Mouse (Mus musculus) lung, postnatal 0 days (tissue): ENCODE data around the gene Wdr63.

Experiments
- CTCF ChIP-seq: IDR thresholded peaks from 2 replicates; pipeline ENCODE4 v1.5.1; 2016; ENCODE audit warnings: antibody characterized with exemption, mild to moderate bottlenecking
- EP300 ChIP-seq: IDR thresholded peaks from 2 replicates; pipeline ENCODE4 v1.6.1; 2016; ENCODE audit warnings: antibody characterized with exemption, mild to moderate bottlenecking, control low read depth

- TF ChIP-seq CTCF: no peak
- no peak for TF ChIP-seq EP300
Measured at GRCm38 (mm10) chr3:146039132-146039903, 68.6 kb downstream of the Wdr63 start.
